Mouse (Mus musculus) megakaryocyte-erythroid progenitor cell, adult 5-6 weeks (primary cell): Measurements from ENCODE around the gene Rtcb. TPM values are rescaled to one million over a fixed set of nuclear protein-coding genes. Genes with fewer than 3 reads are reported as not detected.

Experiments used
- ATAC-seq: replicated peaks from 2 replicates; pipeline ENCODE4 v1.8.0; 2016; ENCODE audit warnings: mild to moderate bottlenecking, inconsistent platforms; ENCODE audit not compliant: severe bottlenecking, poor library complexity, low FRiP score, low TSS enrichment
- total RNA-seq, 2 experiments: library from RNA; stranded (forward) in 1 of 2; stranded (reverse) in 1 of 2; fragments of 200-1000, 215-1000 nt in 1 of 2; fragments of >200 nt in 1 of 2; fragmentation: Nextera tagmentation in 1 of 2; gene quantifications; 2 replicates each; pipeline ENCODE4 v1.2.3; 2014 to 2017

Gene Rtcb
- total RNA-seq (2014; fragmentation: Nextera tagmentation) (93.1 and 98.0 TPM in 2 replicates), total RNA-seq (2017) (175 and 178 TPM in 2 replicates)

DNA sequence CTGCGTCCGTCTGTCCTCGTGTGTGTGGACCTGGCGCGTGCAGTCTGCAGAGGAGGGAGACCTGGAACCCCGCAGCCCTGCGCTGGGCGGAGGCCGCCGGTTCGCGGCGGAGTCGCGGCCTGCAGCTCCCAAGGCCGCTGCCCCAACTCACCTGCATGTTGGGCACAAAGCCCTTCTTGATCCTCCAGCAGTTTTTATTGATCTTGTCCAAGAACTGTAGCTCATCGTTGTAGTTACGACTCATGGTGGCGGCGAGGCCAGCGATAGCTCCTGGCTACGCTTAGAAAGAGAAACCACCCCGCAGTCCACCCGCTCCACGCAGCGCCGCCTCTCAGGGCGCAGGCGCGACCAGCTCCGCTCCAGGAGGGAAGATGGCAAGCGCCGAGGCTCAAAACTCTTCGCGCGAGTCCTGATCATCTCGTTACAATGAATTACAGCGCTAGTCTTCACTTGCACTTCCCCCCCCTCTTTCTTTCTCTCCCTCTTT lies at the start of gene Rtcb:
Gene Rtcb, minus strand, starts transcription at position 360 of the 487 bp plus-strand sequence.
- peak; percentile 92 for ATAC-seq

DNA sequence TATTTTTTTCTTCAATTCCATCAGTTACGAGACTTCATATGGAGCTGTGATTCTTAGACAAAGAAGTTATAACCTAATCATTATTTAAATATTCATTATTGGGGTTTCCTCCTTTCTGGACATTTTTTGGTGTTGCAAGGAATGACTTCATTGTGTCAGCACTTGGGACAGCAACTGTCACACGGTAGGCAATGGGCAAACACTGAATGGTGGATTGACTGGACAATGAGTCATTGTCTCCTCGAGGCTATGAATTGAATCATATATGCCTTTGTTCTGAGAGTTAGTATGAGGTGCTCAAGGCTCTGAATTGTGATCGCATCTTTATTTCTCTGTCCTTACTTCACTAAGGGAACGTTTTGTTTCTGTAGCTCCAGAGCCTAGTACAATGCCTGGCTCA lies 48.8 kb upstream of the Rtcb start:
- no peak for ATAC-seq

DNA sequence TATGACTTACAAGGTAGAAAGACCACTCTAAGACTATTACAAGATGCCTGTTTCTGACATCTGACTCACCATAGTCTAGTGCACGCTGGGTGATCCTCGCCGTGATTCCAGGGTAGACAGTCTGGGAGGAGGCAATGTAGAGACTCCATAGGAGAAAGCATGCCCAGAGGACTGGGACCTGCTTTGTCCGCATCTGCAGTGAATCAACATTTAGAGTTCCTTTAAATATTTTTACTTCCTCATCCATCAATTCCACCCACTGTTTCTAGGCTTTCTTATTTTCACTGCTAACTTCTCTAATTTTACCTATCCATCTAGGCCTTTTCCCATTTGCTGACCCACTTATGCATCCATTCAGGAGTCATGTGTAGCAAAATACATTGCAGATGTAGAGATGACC lies 42.8 kb upstream of the Rtcb start:
- ATAC-seq = no peak

DNA sequence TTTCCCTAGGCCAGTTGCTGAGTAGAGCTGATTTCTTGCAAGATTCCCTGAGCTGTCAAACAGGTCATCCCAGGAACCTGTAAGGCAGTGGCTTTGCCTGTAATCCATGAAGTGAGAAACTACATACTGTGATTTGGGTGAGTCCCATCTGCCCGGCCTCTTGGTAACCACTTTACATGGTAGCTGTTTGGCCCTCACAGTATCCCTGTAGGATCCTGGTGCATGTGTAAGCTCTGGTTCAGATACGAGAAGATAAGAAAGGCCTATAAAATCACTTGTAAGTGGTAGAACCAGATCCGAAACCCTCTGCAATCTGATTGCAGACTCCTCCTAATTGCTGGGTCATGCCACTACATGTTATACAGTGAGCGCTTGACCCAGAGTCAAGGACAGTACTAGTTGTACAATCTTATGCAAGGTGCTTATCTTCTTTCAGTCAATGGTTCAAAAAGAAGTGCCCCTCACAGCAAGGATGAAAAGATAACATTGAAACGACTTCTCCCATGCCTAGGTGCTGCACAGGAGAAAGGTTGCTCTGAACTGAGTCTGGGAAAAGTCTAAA lies 37.0 kb upstream of the Rtcb start:
- ATAC-seq = no peak

DNA sequence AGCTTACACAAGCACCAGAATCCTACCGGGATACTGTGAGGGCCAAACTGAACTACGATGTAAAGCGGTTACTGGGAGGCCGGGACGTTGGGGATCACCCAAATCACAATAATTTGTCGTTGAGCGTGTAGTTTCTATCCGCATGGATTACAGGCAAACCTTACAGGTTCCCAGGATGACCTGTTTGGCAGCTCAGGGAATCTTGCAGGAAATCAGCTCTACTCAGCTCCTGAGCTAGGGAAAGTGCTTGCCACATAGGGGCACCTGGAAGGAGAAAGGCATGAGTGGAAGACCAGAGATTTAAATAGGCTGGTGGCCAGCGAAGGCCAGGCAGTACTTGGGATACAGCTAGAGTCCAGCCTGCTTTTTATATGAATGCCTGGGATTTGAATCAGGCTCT lies 36.2 kb upstream of the Rtcb start:
- no peak for ATAC-seq

DNA sequence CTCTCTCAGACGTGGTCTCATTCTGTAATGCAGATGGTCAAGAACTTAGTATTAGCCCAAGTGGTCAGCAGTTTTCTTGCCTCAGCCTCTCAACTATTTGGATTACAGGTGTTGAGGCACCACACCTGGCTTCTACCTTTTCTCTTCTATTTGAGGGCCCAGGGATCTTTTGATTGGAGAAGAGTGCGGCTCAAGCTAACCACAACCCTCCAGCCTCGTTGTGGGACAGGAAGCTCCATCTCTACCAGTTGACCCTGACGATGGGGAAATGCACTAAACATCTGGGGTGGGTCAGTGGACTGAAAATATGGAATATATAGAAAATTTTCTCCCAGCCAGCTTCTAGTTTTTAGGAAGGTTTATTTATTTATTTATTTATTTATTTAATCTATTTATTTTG lies 34.8 kb upstream of the Rtcb start:
- no peak for ATAC-seq

DNA sequence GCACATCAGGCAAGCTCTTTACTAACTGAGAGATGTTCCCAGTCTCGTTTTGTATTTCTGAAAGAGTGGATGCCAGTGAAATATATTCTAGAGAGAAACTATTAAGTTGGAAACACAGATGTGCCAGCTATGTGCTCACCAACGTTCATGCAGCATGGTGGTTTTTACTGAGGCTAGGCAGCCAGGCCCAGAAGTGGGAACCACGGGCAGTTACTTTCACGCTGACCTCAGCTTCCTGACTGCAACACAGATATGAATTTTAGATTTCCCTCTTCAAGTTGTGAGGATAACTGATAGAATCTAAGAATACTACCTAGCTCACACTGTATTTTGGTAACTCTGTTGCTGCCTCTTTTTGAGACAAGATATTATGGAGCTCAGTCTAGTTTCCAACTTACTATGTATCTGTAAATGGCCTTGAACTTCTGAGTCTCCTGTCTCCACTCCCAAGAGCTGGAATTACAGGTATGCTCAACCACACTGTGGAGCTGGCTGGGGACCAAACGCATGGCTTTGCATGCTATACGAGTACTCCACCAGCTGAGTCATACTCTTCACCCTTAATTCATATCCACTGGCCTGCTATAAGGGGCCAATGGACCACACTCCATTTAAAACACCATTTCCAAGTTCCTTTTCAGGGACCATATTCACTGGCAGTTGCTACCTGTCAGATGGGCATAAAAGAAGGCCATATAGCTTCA lies 31.9 kb upstream of the Rtcb start:
- ATAC-seq = no peak

DNA sequence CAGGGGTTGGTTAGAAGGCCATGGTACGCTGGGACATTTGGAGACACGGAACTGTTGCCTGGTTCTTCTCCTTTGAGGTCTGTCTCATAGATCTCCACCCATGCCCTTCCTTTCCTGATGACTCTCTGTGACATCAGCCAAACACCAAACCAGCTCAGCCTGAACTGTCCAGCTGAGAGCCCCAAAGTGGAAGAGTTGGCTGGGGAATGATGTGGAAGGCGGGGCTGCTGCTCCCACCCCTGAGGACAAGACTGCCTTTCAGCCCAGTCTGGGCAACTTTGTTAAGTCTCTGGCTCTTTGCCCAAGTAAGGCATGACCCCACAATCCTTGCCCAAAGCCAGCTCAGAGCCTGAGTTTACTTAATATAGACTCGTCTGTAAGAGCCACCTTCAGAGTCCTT lies 15.3 kb upstream of the Rtcb start:
- no peak for ATAC-seq

DNA sequence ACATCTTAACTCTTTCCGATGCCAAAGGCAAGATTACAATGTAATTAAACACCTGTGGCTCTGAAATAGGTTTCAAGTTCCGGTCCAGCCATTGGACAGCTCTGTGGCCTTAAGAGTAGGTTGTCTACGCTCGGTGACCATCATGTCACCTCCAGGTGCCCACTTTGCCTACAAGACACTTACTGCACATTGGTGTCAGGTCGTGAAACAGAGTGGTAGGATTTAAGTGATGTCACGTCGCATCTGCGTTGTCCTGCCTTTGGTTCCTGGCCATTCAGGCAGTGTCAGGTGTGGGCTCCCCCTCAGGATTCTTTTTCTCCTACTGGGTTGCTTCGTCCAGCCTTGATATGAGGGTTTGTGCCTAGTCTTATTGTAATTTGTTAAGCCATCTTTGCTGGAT lies 14.2 kb upstream of the Rtcb start:
- ATAC-seq = no peak

DNA sequence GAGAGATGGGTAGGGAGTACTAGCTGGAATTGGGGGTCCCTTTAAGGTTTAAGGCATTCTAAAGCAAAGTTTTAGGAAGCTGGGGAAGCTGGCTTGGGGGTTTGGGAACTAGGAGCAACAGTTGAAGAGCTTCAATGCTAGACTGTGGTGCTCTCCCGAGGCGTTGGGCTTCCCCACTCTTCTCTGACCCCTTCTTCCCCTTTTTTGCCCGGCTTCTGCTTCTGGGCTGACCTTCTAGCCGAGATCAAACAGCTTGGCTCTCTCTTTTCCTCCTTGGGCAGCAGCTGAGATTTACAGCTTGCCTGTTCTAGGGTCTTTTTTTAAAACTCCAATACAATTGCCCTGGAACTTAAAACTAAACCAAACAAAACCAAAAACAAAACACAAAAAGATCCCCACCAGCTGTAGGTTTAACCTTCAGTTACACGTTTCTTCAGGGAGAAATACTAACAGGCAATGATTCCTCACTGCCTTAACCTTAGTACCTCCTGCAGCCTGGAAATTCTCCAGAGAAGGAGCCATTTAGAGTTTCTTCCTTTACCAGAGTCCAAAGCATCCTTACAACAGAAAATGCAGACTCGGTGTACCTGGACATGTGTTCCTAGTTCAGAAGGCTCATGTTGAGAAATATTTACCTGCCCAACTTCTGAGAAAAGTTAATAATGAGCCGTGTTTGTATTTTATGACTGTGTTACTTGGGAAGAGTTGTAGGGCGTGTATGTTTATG lies 12.4 kb upstream of the Rtcb start:
- no peak for ATAC-seq

DNA sequence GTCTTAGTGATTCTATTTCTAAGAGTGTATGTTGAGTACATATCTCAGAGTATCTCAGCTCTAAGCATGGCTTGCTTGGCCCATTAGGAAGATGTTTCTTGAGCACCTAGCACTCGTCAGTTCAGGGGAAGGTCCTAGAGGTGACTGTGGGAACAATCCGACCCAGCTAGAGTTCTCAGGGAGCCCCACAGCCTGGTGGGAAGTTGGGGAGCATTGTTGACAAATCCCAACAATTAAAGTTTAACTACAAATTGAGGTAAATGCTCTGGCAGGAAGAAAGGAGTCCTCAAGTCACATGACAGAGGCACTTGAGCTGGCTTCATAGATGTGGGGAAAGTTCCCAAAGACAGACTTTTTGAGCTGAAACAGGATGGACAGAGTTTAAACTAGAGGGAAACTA lies 11.1 kb upstream of the Rtcb start:
- no peak for ATAC-seq

DNA sequence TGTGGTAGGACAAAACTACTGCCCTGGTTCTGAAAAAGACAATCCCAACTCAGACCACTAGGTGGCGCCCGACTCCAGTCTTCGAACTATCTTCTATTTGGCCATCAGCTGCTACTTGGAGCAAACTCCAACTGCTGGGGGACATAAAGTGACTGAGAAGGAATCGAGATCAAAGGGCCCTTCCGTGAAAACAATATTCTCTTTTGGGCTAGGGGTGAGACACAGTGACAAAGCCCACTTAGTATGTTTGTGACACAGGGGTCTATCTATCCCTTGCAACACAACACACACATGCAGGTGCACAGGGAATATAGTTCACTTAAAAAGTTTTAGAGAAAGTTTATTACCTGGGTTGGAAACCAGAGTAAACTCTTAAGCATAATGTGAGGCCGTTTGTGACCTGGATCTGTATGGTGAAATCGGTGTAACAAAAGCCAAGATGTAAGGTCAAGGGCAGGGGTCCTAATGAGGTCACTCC lies 10.6 kb upstream of the Rtcb start:
- ATAC-seq = peak; percentile 82

DNA sequence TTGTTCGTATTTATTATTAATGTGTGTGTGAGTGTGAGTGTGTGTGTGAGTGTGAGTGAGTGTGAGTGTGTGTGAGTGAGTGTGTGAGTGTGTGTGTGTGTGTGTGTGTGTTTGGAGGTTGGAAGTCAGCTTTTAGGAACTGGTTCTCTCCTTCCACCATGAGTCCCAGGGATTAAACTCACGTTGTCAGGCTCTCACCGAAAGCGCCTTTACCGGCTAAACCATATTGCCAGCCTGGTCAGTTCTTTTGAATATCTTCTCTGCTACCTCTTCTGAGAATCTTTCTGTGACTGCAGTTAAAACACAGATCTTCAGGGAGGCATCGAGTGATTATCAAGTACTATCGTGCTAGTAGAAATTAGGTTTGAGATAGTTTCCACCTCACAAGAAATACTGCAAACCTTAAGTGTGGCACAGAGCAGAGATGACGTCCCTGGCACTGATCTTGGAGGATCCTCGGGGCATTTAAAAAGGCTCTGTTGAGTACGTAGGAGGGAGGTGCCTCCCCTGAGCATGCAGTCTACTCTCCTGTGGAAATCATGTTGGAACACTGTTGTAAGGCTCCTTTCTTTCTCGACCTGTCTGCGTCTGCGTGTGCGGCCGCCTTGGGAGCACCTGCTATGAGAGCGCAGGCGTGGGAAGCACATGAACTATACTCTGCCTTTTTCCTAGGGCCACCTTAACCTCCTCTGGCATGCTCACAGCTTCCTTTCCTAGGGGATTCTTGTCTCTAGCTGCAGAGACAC lies 10.0 kb upstream of the Rtcb start:
- peak; percentile 38 for ATAC-seq

DNA sequence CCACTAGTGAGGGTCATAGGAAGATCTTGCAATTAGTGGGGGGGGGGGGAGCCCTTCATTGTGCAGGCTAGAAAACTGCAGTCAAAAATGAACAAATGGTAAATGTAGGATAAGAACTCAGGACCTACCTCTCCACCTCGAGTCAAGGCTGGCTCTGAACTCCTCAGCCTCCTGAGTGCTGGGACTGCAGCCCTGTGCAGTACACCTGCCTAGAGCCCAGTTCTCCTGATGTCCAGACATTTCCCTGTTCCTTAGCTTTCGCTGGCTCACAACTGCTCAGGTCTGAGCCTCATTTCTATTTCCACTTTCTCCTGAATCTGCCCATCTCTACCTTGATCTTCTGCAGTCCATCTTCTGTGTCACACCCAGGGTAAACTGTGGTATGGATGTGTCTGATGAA lies 8.9 kb upstream of the Rtcb start:
- ATAC-seq = no peak

DNA sequence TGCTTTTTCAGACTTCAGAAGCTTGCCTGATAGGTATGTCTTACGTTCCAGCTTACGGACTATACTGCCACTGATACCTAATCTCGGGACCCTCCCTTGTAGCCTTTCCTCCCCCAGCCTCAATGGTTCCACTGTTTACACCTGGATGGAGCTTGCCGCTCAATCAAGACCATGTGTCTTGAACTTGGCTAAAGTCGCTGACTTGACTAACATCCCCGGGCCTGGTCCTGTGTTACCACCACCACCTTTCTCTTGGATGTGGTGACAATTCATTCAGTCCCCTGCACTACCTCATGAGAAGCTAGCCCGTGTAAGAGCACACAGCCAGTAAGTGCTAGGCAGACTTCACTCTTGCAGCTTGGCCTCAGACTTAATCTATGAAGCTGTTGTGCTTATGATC lies 6.7 kb upstream of the Rtcb start:
- no peak for ATAC-seq

DNA sequence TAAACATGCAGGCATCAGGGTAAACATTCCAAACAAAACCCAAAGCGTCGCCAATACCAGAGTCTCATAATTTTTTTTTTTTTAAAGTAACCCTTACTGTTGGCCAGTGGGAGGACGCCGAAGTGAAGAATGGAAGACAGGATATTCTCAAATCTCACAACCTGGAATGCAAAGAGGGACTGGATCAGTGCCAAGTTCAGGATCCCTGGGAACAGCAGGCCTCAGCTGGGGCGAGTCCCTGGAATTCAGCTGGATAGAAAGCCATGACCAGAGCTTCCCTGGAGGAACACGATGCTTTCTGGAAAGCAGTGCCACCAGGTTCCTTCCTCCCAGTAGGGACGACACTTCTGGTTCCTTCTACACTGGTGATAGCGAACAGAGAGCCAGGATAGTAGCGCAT lies 5.3 kb upstream of the Rtcb start:
- no peak for ATAC-seq

DNA sequence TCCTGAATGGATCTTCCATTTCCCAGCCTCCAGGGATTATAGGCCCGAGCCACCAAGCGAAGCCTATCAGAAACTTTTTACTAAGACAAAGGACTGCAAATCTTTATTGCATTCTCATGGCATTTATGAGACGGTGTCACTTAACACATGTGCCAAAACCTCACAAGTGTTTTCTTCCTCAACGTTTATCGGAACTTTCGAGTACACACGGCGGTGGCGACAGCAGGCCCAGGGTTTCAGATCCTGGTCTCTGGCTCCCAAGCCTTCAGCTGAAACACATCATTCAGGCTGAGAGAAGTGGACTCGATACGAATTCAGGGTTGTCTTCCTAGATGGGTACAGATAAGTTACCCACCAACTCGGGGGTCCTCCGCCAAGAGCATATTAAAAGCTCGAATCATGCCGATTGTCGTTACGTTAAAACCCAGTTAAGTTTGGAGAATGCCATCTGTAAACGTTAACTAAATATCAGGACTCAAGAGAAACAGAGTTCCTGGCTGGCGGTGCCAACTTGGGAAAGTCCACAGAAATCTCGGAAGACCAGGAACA lies 678 bp downstream of the Rtcb start:
- ATAC-seq = peak; percentile 32; the same call in 1 of the 2 replicates

DNA sequence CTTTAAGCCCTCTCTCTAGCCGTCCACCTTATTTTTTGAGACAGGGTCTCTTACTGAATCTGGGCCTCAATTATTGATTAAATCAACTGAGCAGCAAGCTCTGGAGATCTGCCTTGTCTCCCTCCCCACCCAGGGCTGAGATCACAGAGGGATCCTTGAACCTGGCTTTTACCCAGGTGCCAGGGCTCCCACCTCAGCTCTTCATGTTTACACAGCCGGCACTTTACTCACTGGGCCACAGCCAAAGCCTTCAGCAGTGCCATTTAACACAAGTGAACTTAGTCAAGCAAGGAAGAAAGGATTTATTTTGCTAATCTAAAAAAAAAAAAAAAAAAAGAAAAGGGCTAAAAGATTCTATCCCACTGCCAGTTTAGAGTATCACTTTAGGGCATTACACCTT lies 3.2 kb downstream of the Rtcb start:
- no peak for ATAC-seq

DNA sequence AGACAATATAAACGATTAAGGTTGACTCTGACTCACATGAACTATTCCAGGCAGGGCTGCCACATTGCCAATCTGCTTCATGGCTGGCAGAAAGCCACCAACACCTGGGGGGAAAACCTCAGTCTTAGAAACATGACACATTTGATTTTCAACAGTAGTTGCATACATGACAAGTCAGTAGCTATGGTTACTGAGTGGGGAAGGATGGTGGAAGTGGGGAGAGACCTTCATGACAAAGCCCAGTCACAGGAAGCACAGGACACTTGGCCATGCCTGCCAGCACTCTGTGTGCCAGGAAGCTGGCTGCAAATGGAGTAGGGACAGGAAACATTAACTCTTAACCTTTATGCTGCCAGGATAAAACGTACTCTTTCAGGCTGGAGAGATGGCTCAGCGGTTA lies 4.2 kb downstream of the Rtcb start:
- ATAC-seq = no peak
